Mouse (Mus musculus) C2C12 (cell line): ENCODE data around the gene Spc25. TPM values are rescaled to one million over a fixed set of nuclear protein-coding genes. Genes with fewer than 3 reads are reported as not detected.

ENCODE experiments used
- H3K27me3 ChIP-seq: one replicate; pipeline ENCODE4 v1.6.1; 2011; ENCODE audit not compliant: control insufficient read depth, insufficient read depth, insufficient read length
- H3K36me3 ChIP-seq: one replicate; pipeline ENCODE4 v1.6.1; 2011; ENCODE audit not compliant: control insufficient read depth, insufficient read depth
- H3K4me3 ChIP-seq: one replicate; pipeline ENCODE4 v1.5.1; 2011; ENCODE audit warnings: mild to moderate bottlenecking, control low read depth; ENCODE audit not compliant: poor library complexity, insufficient read depth, severe bottlenecking
- H3K79me2 ChIP-seq: one replicate; pipeline ENCODE4 v1.6.1; 2011; ENCODE audit not compliant: control insufficient read depth, insufficient read depth
- H3K79me3 ChIP-seq: one replicate; pipeline ENCODE4 v1.6.1; 2011; ENCODE audit warnings: low read depth, control low read depth
- H3ac ChIP-seq: one replicate; pipeline ENCODE3; 2011; ENCODE audit warnings: low read depth; ENCODE audit not compliant: control insufficient read depth, insufficient read length
- CEBPB ChIP-seq: IDR thresholded peaks from one replicate; pipeline ENCODE4 v1.6.1; 2011; ENCODE audit warnings: low read depth, mild to moderate bottlenecking, control low read depth, moderate library complexity
- CTCF ChIP-seq: IDR thresholded peaks from one replicate; pipeline ENCODE4 v1.5.1; 2011; ENCODE audit not compliant: control insufficient read depth, insufficient read depth, insufficient read length
- FOSL1 ChIP-seq: IDR thresholded peaks from one replicate; pipeline ENCODE4 v1.8.0; 2011; ENCODE audit warnings: mild to moderate bottlenecking, low read length; ENCODE audit not compliant: poor library complexity, insufficient read depth, severe bottlenecking
- MAX ChIP-seq: IDR thresholded peaks from one replicate; pipeline ENCODE4 v1.6.1; 2011; ENCODE audit warnings: mild to moderate bottlenecking, control low read depth
- MYOD1 ChIP-seq: IDR thresholded peaks from one replicate; pipeline ENCODE4 v1.6.1; 2011; ENCODE audit warnings: low read depth; ENCODE audit not compliant: control insufficient read depth, insufficient read length
- MYOG ChIP-seq: IDR thresholded peaks from one replicate; pipeline ENCODE4 v1.6.1; 2011; ENCODE audit not compliant: control insufficient read depth, insufficient read length; ENCODE audit errors: extremely low read depth
- USF1 ChIP-seq: IDR thresholded peaks from one replicate; pipeline ENCODE4 v1.6.1; 2011; ENCODE audit warnings: low read depth, mild to moderate bottlenecking, control low read depth, moderate library complexity
- polyA plus RNA-seq: library from polyadenylated mRNA; unstranded; fragments of >200 nt; fragmentation: generic; extraction: Trizol; gene quantifications from one replicate; pipeline ENCODE4 v1.2.1, GENCODE M21; 2012; ENCODE audit warnings: missing spikeins

The Spc25 gene
- polyA plus RNA-seq, 1 experiment: 29.7 TPM

- TF ChIP-seq FOSL1: no peak
- TF ChIP-seq MYOD1: no peak
- TF ChIP-seq CEBPB: no peak
- no peak for TF ChIP-seq MAX
- TF ChIP-seq CTCF: no peak
- no peak for TF ChIP-seq USF1
- TF ChIP-seq MYOG: no peak
- Histone ChIP-seq H3ac (no peak overlapping the region), H3K36me3 (peaks cover 22% of the 10 kb centered on the region), H3K79me2 (peaks cover 25% of the 10 kb centered on the region), H3K27me3 (no peaks in the 10 kb centered on the region), H3K79me3 (peaks cover 16% of the 10 kb centered on the region), H3K4me3 (no peak overlapping the region)
Observed at GRCm38 (mm10) chr2:69206523-69206922, 529 bp upstream of the Spc25 start.

GRCm38 (mm10) chr2:69205185-69205584 is 809 bp downstream of the Spc25 start:
- Histone ChIP-seq H3ac (peak overlapping the region; percentile 99), H3K79me2 (peaks cover 25% of the 10 kb centered on the region), H3K27me3 (no peaks in the 10 kb centered on the region), H3K4me3 (peak overlapping the region; percentile 76), H3K79me3 (peaks cover 16% of the 10 kb centered on the region), H3K36me3 (peaks cover 35% of the 10 kb centered on the region)
- TF ChIP-seq CTCF (no peak), MYOD1 (no peak), MYOG (no peak), CEBPB (no peak), USF1 (no peak), FOSL1 (no peak), MAX (no peak)

GRCm38 (mm10) chr2:69193555-69193954 is 12.4 kb downstream of the Spc25 start:
- Histone ChIP-seq H3K79me2 (no peaks in the 10 kb centered on the region), H3ac (no peak overlapping the region), H3K36me3 (peaks cover 69% of the 10 kb centered on the region), H3K27me3 (no peaks in the 10 kb centered on the region), H3K4me3 (no peak overlapping the region), H3K79me3 (no peaks in the 10 kb centered on the region)
- TF ChIP-seq MYOD1 (no peak), MYOG (no peak), CEBPB (no peak), FOSL1 (no peak), MAX (no peak), USF1 (no peak), CTCF (no peak)

- Histone ChIP-seq H3K36me3 (peaks cover 48% of the 10 kb centered on the region), H3ac (no peak overlapping the region), H3K4me3 (no peak overlapping the region), H3K27me3 (no peaks in the 10 kb centered on the region), H3K79me3 (no peaks in the 10 kb centered on the region), H3K79me2 (no peaks in the 10 kb centered on the region)
- TF ChIP-seq CEBPB (no peak), MYOG (no peak)
Observed at GRCm38 (mm10) chr2:69191059-69191458, 14.9 kb downstream of the Spc25 start.

GRCm38 (mm10) chr2:69189222-69189621 is 16.8 kb downstream of the Spc25 start:
- TF ChIP-seq CTCF: no peak
- no peak for TF ChIP-seq USF1
- no peak for TF ChIP-seq MYOD1
- no peak for TF ChIP-seq MAX
- no peak for TF ChIP-seq FOSL1
- TF ChIP-seq CEBPB: no peak
- no peak for TF ChIP-seq MYOG
- Histone ChIP-seq H3K4me3 (no peak overlapping the region), H3K27me3 (no peaks in the 10 kb centered on the region), H3ac (no peak overlapping the region), H3K36me3 (peaks cover 29% of the 10 kb centered on the region), H3K79me2 (no peaks in the 10 kb centered on the region), H3K79me3 (no peaks in the 10 kb centered on the region)

GRCm38 (mm10) chr2:69188732-69189131 is 17.3 kb downstream of the Spc25 start:
- Histone ChIP-seq H3K79me3 (no peaks in the 10 kb centered on the region), H3ac (no peak overlapping the region), H3K36me3 (peaks cover 24% of the 10 kb centered on the region), H3K27me3 (no peaks in the 10 kb centered on the region), H3K79me2 (no peaks in the 10 kb centered on the region), H3K4me3 (no peak overlapping the region)
- TF ChIP-seq FOSL1 (no peak), MAX (no peak)
